Mouse (Mus musculus) spleen, postnatal 10 days (tissue): ENCODE data around the gene Gm6367.
"Not testable (repeated sequence)": the region's sequence is repeated elsewhere in the genome, so short reads cannot be mapped to it uniquely, and the experiment has no call there.

Experiments
- DNase-seq, 2 experiments: peaks; one replicate each; pipeline ENCODE4 v3.0.0; 2021 to 2022; ENCODE audit warnings: low spot score in 2 of 2

The Gm6367 gene

GRCm38 (mm10) chr5:94988326-94988725 lies at the start of gene Gm6367:
Gm6367 (plus strand) TSS chr5:94988626.
- not testable (repeated sequence) for DNase-seq
